Mouse (Mus musculus): ENCODE results near the gene Mab21l3. TPM values are rescaled to one million over a fixed set of nuclear protein-coding genes. Genes with fewer than 3 reads are reported as not detected.
A peak's percentile ranks its signal among the peaks of the same experiment; 100 is the strongest.

The Mab21l3 gene
- polyA plus RNA-seq, 1 experiment: 1.4 TPM

- H3K4me3 ChIP-seq (ENCODE audit: extremely low read depth, insufficient read depth, insufficient read length): no peak overlapping the region
- no peak for TF ChIP-seq CTCF (IDR thresholded peaks at IDR 0.05; ENCODE audit: extremely low read depth, insufficient read depth, insufficient read length, insufficient replicate concordance)
- TF ChIP-seq POLR2A (IDR thresholded peaks at IDR 0.05; ENCODE audit: low read depth, low read length): no peak
- 86% methylated on average over 9 of the region's 9 CpGs for WGBS
- H3K36me3 ChIP-seq (ENCODE audit: control insufficient read depth, insufficient read depth, low read length): no peaks in the 10 kb centered on the region
- H3K27ac ChIP-seq (ENCODE audit: insufficient read depth, low read length): no peak overlapping the region
- H3K4me1 ChIP-seq (ENCODE audit: control insufficient read depth, insufficient read depth, insufficient read length): no peaks in the 10 kb centered on the region
- no peak for DNase-seq (ENCODE audit: low read depth in 1 of 2, low spot score in 2 of 2)
- no peaks in the 10 kb centered on the region for H3K27me3 ChIP-seq (ENCODE audit: control insufficient read depth, insufficient read depth, low read length)
These were observed 34.0 kb downstream of the Mab21l3 start for GRCm38 (mm10) chr3:101814790-101815189.

GRCm38 (mm10) chr3:101812341-101812962 is 36.3 kb downstream of the Mab21l3 start:
- no peak overlapping the region for H3K27ac ChIP-seq (ENCODE audit: insufficient read depth, low read length)
- DNase-seq (ENCODE audit: low read depth in 1 of 2, low spot score in 2 of 2): peak in 1 of 2 experiments; percentile 25
- H3K36me3 ChIP-seq (ENCODE audit: control insufficient read depth, insufficient read depth, low read length): no peaks in the 10 kb centered on the region
- TF ChIP-seq POLR2A (IDR thresholded peaks at IDR 0.05; ENCODE audit: low read depth, low read length) (no peak), CTCF (IDR thresholded peaks at IDR 0.05; ENCODE audit: extremely low read depth, insufficient read depth, insufficient read length, insufficient replicate concordance) (peak; percentile 74; the same call in 1 of the 2 replicates)
- 61% methylated on average over 10 of the region's 10 CpGs for WGBS
- H3K4me3 ChIP-seq (ENCODE audit: extremely low read depth, insufficient read depth, insufficient read length): no peak overlapping the region
- no peaks in the 10 kb centered on the region for H3K4me1 ChIP-seq (ENCODE audit: control insufficient read depth, insufficient read depth, insufficient read length)
- no peaks in the 10 kb centered on the region for H3K27me3 ChIP-seq (ENCODE audit: control insufficient read depth, insufficient read depth, low read length)

- Histone ChIP-seq H3K36me3 (ENCODE audit: control insufficient read depth, insufficient read depth, low read length) (no peaks in the 10 kb centered on the region), H3K4me1 (ENCODE audit: control insufficient read depth, insufficient read depth, insufficient read length) (no peaks in the 10 kb centered on the region), H3K27ac (ENCODE audit: insufficient read depth, low read length) (no peak overlapping the region), H3K4me3 (ENCODE audit: extremely low read depth, insufficient read depth, insufficient read length) (no peak overlapping the region), H3K27me3 (ENCODE audit: control insufficient read depth, insufficient read depth, low read length) (no peaks in the 10 kb centered on the region)
- 57% methylated on average over 4 of the region's 4 CpGs for WGBS
- DNase-seq (ENCODE audit: low read depth in 1 of 2, low spot score in 2 of 2): no peak
- TF ChIP-seq CTCF (IDR thresholded peaks at IDR 0.05; ENCODE audit: extremely low read depth, insufficient read depth, insufficient read length, insufficient replicate concordance): no peak
- no peak for TF ChIP-seq POLR2A (IDR thresholded peaks at IDR 0.05; ENCODE audit: low read depth, low read length)
These were observed 36.8 kb downstream of the Mab21l3 start for GRCm38 (mm10) chr3:101811931-101812330.

- no peak for DNase-seq (ENCODE audit: low read depth in 1 of 2, low spot score in 2 of 2)
- Histone ChIP-seq H3K4me1 (ENCODE audit: control insufficient read depth, insufficient read depth, insufficient read length) (no peaks in the 10 kb centered on the region), H3K4me3 (ENCODE audit: extremely low read depth, insufficient read depth, insufficient read length) (no peak overlapping the region), H3K27me3 (ENCODE audit: control insufficient read depth, insufficient read depth, low read length) (no peaks in the 10 kb centered on the region), H3K36me3 (ENCODE audit: control insufficient read depth, insufficient read depth, low read length) (no peaks in the 10 kb centered on the region), H3K27ac (ENCODE audit: insufficient read depth, low read length) (no peak overlapping the region)
- TF ChIP-seq POLR2A (IDR thresholded peaks at IDR 0.05; ENCODE audit: low read depth, low read length): no peak
- no peak for TF ChIP-seq CTCF (IDR thresholded peaks at IDR 0.05; ENCODE audit: extremely low read depth, insufficient read depth, insufficient read length, insufficient replicate concordance)
- 88% methylated on average over 6 of the region's 6 CpGs for WGBS
These were observed 41.1 kb downstream of the Mab21l3 start for GRCm38 (mm10) chr3:101807646-101808045.

GRCm38 (mm10) chr3:101806941-101807340 is 41.8 kb downstream of the Mab21l3 start:
- Histone ChIP-seq H3K27me3 (ENCODE audit: control insufficient read depth, insufficient read depth, low read length) (no peaks in the 10 kb centered on the region), H3K36me3 (ENCODE audit: control insufficient read depth, insufficient read depth, low read length) (no peaks in the 10 kb centered on the region), H3K27ac (ENCODE audit: insufficient read depth, low read length) (no peak overlapping the region), H3K4me3 (ENCODE audit: extremely low read depth, insufficient read depth, insufficient read length) (no peak overlapping the region), H3K4me1 (ENCODE audit: control insufficient read depth, insufficient read depth, insufficient read length) (no peaks in the 10 kb centered on the region)
- TF ChIP-seq CTCF (IDR thresholded peaks at IDR 0.05; ENCODE audit: extremely low read depth, insufficient read depth, insufficient read length, insufficient replicate concordance): no peak
- TF ChIP-seq POLR2A (IDR thresholded peaks at IDR 0.05; ENCODE audit: low read depth, low read length): no peak
- no peak for DNase-seq (ENCODE audit: low read depth in 1 of 2, low spot score in 2 of 2)
- WGBS: 68% methylated on average over 4 of the region's 4 CpGs

- Histone ChIP-seq H3K27me3 (ENCODE audit: control insufficient read depth, insufficient read depth, low read length) (no peaks in the 10 kb centered on the region), H3K4me3 (ENCODE audit: extremely low read depth, insufficient read depth, insufficient read length) (no peak overlapping the region), H3K36me3 (ENCODE audit: control insufficient read depth, insufficient read depth, low read length) (no peaks in the 10 kb centered on the region), H3K4me1 (ENCODE audit: control insufficient read depth, insufficient read depth, insufficient read length) (no peaks in the 10 kb centered on the region), H3K27ac (ENCODE audit: insufficient read depth, low read length) (no peak overlapping the region)
- DNase-seq (ENCODE audit: low read depth in 1 of 2, low spot score in 2 of 2): peak in 1 of 2 experiments; percentile 57
- TF ChIP-seq CTCF (IDR thresholded peaks at IDR 0.05; ENCODE audit: extremely low read depth, insufficient read depth, insufficient read length, insufficient replicate concordance) (peak; percentile 65), POLR2A (IDR thresholded peaks at IDR 0.05; ENCODE audit: low read depth, low read length) (no peak)
- 12% methylated on average over 16 of the region's 16 CpGs for WGBS
These were observed 42.6 kb downstream of the Mab21l3 start for GRCm38 (mm10) chr3:101806149-101806548.

- 73% methylated on average over 13 of the region's 13 CpGs for WGBS
- Histone ChIP-seq H3K27me3 (ENCODE audit: control insufficient read depth, insufficient read depth, low read length) (no peaks in the 10 kb centered on the region), H3K4me1 (ENCODE audit: control insufficient read depth, insufficient read depth, insufficient read length) (no peaks in the 10 kb centered on the region), H3K27ac (ENCODE audit: insufficient read depth, low read length) (no peak overlapping the region), H3K4me3 (ENCODE audit: extremely low read depth, insufficient read depth, insufficient read length) (no peak overlapping the region), H3K36me3 (ENCODE audit: control insufficient read depth, insufficient read depth, low read length) (no peaks in the 10 kb centered on the region)
- DNase-seq (ENCODE audit: low read depth in 1 of 2, low spot score in 2 of 2): no peak
- TF ChIP-seq POLR2A (IDR thresholded peaks at IDR 0.05; ENCODE audit: low read depth, low read length): no peak
- no peak for TF ChIP-seq CTCF (IDR thresholded peaks at IDR 0.05; ENCODE audit: extremely low read depth, insufficient read depth, insufficient read length, insufficient replicate concordance)
These were observed 43.2 kb downstream of the Mab21l3 start for GRCm38 (mm10) chr3:101805562-101806004.
